Mouse (Mus musculus) brown adipose tissue, adult 24 weeks (tissue): ENCODE results near the gene Med22. TPM values are rescaled to one million over a fixed set of nuclear protein-coding genes. Genes with fewer than 3 reads are reported as not detected.
"Not testable (repeated sequence)": the region's sequence is repeated elsewhere in the genome, so short reads cannot be mapped to it uniquely, and the experiment has no call there.

Experiments
- H3K27ac ChIP-seq: fragments of 200-500 bp; replicated peaks from 2 replicates; pipeline ENCODE4 v1.5.1; 2012; ENCODE audit warnings: low read depth, mild to moderate bottlenecking, low read length
- H3K4me1 ChIP-seq: fragments of 200-500 bp; 2 replicates; pipeline ENCODE4 v1.6.1; 2012; ENCODE audit warnings: low read length, mixed read lengths; ENCODE audit not compliant: control insufficient read depth, insufficient read depth, insufficient read length
- H3K4me3 ChIP-seq: fragments of 200-500 bp; 2 replicates; pipeline ENCODE4 v1.5.1; 2012; ENCODE audit warnings: low read depth, mild to moderate bottlenecking, low read length, moderate library complexity; ENCODE audit not compliant: insufficient read depth
- polyA plus RNA-seq: library from polyadenylated mRNA; stranded (reverse); fragments of >200 nt; gene quantifications from 2 replicates; pipeline ENCODE4 v1.2.4, GENCODE M21; 2012; ENCODE audit not compliant: missing spikeins, insufficient read depth, insufficient read length

Gene Med22
- polyA plus RNA-seq, 1 experiment: 9.5 TPM

GRCm38 (mm10) chr2:26909387-26909784, 1.1 kb downstream of the Med22 start:
- peaks cover 15% of the 10 kb centered on the region for H3K4me1 ChIP-seq
- no peak overlapping the region for H3K27ac ChIP-seq
- peak overlapping the region; percentile 86 for H3K4me3 ChIP-seq

GRCm38 (mm10) chr2:26908710-26909386, 1.6 kb downstream of the Med22 start:
- Histone ChIP-seq H3K27ac (no peak overlapping the region), H3K4me3 (no peak overlapping the region), H3K4me1 (peaks cover 16% of the 10 kb centered on the region)

GRCm38 (mm10) chr2:26907109-26907508, 3.4 kb downstream of the Med22 start:
- Histone ChIP-seq H3K27ac (no peak overlapping the region), H3K4me1 (peaks cover 18% of the 10 kb centered on the region), H3K4me3 (no peak overlapping the region)

GRCm38 (mm10) chr2:26906431-26906830, 4.0 kb downstream of the Med22 start:
- Histone ChIP-seq H3K4me1 (peaks cover 17% of the 10 kb centered on the region), H3K4me3 (no peak overlapping the region), H3K27ac (no peak overlapping the region)

- H3K4me1 ChIP-seq: peaks cover 17% of the 10 kb centered on the region
- H3K4me3 ChIP-seq: no peak overlapping the region
- H3K27ac ChIP-seq: no peak overlapping the region
Observed at GRCm38 (mm10) chr2:26905936-26906335, 4.5 kb downstream of the Med22 start.

- peaks cover 8% of the 10 kb centered on the region for H3K4me1 ChIP-seq
- peak overlapping the region; percentile 85 for H3K27ac ChIP-seq
- peak overlapping the region; percentile 94 for H3K4me3 ChIP-seq
Observed at GRCm38 (mm10) chr2:26903311-26903710, 7.2 kb downstream of the Med22 start.

GRCm38 (mm10) chr2:26902467-26903220, 7.8 kb downstream of the Med22 start, which contains the start of gene Surf6:
TSS of gene Surf6 (minus strand) at chr2:26902879.
- H3K4me3 ChIP-seq: peak within 1 kb of the TSS; percentile 94

GRCm38 (mm10) chr2:26901834-26902400, 8.6 kb downstream of the Med22 start:
- Histone ChIP-seq H3K4me1 (peaks cover 8% of the 10 kb centered on the region; the same call in 1 of the 2 replicates), H3K4me3 (peak overlapping the region; percentile 94), H3K27ac (peak overlapping the region; percentile 83)

More at GRCm38 (mm10) chr2:26902467-26903220, 7.8 kb downstream of the Med22 start, which contains the start of gene Surf6:
- peak within 1 kb of the TSS; percentile 85 for H3K27ac ChIP-seq
- H3K4me1 ChIP-seq: peaks cover 8% of the 10 kb centered on the region

GRCm38 (mm10) chr2:26900731-26901130, 9.7 kb downstream of the Med22 start:
- Histone ChIP-seq H3K4me1 (peaks cover 8% of the 10 kb centered on the region; the same call in 1 of the 2 replicates), H3K27ac (no peak overlapping the region), H3K4me3 (no peak overlapping the region)

- Histone ChIP-seq H3K4me1 (no peaks in the 10 kb centered on the region), H3K27ac (no peak overlapping the region), H3K4me3 (no peak overlapping the region)
Observed at GRCm38 (mm10) chr2:26895898-26896297, 14.6 kb downstream of the Med22 start.

GRCm38 (mm10) chr2:26886170-26886569, 24.3 kb downstream of the Med22 start:
- H3K27ac ChIP-seq, H3K4me1 ChIP-seq, H3K4me3 ChIP-seq: not testable (repeated sequence)

- not testable (repeated sequence) for H3K4me1 ChIP-seq, H3K27ac ChIP-seq
Observed at GRCm38 (mm10) chr2:26885541-26885940, 24.9 kb downstream of the Med22 start.

GRCm38 (mm10) chr2:26878571-26878970, 31.9 kb downstream of the Med22 start:
- no peak overlapping the region for H3K27ac ChIP-seq
- H3K4me1 ChIP-seq: no peaks in the 10 kb centered on the region
- H3K4me3 ChIP-seq: no peak overlapping the region

More at GRCm38 (mm10) chr2:26885541-26885940, 24.9 kb downstream of the Med22 start:
- not testable (repeated sequence) for H3K4me3 ChIP-seq

GRCm38 (mm10) chr2:26870666-26871065, 39.8 kb downstream of the Med22 start:
- H3K4me1 ChIP-seq: no peaks in the 10 kb centered on the region
- no peak overlapping the region for H3K27ac ChIP-seq
- no peak overlapping the region for H3K4me3 ChIP-seq

- no peaks in the 10 kb centered on the region for H3K4me1 ChIP-seq
- no peak within 1 kb of the TSS for H3K27ac ChIP-seq
- no peak within 1 kb of the TSS for H3K4me3 ChIP-seq
Observed at GRCm38 (mm10) chr2:26864879-26865278, 45.6 kb downstream of the Med22 start, which contains the start of gene Abo. TSS of gene Abo (minus strand) at chr2:26864979.
